Mouse (Mus musculus) E14TG2a.4 (cell line): ENCODE measurements at regions not wholly inside any gene's neighbourhood (a gene's known extent, or its start where the extent isn't known, plus 50 kb on each side); places are given as distances from the start of the nearest gene placed in this dataset.

Source experiments
- H3K27me3 ChIP-seq: 2 replicates; pipeline ENCODE4 v1.6.1; 2014; ENCODE audit warnings: low read length, control low read depth; ENCODE audit not compliant: insufficient read depth
- H3K36me3 ChIP-seq: 2 replicates; pipeline ENCODE4 v1.6.1; 2014; ENCODE audit warnings: low read length, control low read depth; ENCODE audit not compliant: insufficient read depth
- H3K4me1 ChIP-seq: replicated peaks from 2 replicates; pipeline ENCODE4 v1.6.1; 2014; ENCODE audit warnings: low read depth, low read length, control low read depth
- H3K4me3 ChIP-seq: replicated peaks from 2 replicates; pipeline ENCODE4 v1.5.1; 2014; ENCODE audit warnings: mild to moderate bottlenecking, low read length
- H3K9me3 ChIP-seq: 2 replicates; pipeline ENCODE4 v1.6.1; 2014; ENCODE audit warnings: low read length, control low read depth
- CTCF ChIP-seq: conservative IDR thresholded peaks from 2 replicates; pipeline ENCODE4 v1.5.1; 2014; ENCODE audit warnings: low read length
- NANOG ChIP-seq: IDR thresholded peaks from 2 replicates; pipeline ENCODE4 v1.6.1; 2014; ENCODE audit warnings: borderline replicate concordance, low read length, mixed read lengths
- POU5F1 ChIP-seq: IDR thresholded peaks from 2 replicates; pipeline ENCODE4 v1.6.1; 2014; ENCODE audit warnings: low read length, borderline replicate concordance

DNA sequence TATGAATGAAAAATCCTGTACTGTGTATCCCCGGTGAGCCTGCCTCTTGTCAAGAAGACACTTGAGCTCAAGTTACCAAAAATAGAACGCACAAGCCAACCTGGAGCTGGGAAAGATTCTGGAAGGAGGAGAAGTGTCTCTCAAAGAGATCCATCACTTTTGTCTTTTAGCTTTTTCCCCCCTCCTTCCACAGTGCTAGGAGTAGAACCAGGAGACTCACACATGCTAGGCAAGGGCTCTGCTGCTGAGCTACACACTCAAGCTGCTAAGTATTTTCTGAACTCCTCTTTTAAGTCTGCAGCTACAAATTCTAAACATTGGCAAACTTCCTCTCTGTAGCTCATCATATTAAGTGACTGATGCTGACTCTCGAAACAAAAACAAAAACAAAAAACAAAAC, 176.2 kb upstream of the Atp5g3 start:
- Histone ChIP-seq H3K9me3 (no peaks in the 10 kb centered on the region; the same call in 1 of the 2 replicates), H3K27me3 (no peaks in the 10 kb centered on the region), H3K4me3 (no peak overlapping the region), H3K4me1 (no peaks in the 10 kb centered on the region), H3K36me3 (no peaks in the 10 kb centered on the region)
- TF ChIP-seq NANOG (no peak), POU5F1 (no peak), CTCF (no peak)

- H3K27me3 ChIP-seq = no peaks in the 10 kb centered on the region
- TF ChIP-seq POU5F1 (no peak), CTCF (no peak), NANOG (no peak)
- H3K4me1 ChIP-seq = no peaks in the 10 kb centered on the region
- no peak overlapping the region for H3K4me3 ChIP-seq
- no peaks in the 10 kb centered on the region for H3K9me3 ChIP-seq
- H3K36me3 ChIP-seq = no peaks in the 10 kb centered on the region
These were observed 173.8 kb upstream of the Atp5g3 start for GRCm38 (mm10) chr2:74084971-74085370.

GRCm38 (mm10) chr2:74076774-74077173, 165.6 kb upstream of the Atp5g3 start:
- H3K4me3 ChIP-seq = no peak overlapping the region
- H3K9me3 ChIP-seq = no peaks in the 10 kb centered on the region
- H3K4me1 ChIP-seq = peaks cover 20% of the 10 kb centered on the region
- H3K36me3 ChIP-seq = no peaks in the 10 kb centered on the region
- H3K27me3 ChIP-seq = no peaks in the 10 kb centered on the region; the same call in 1 of the 2 replicates
- TF ChIP-seq NANOG = no peak
- TF ChIP-seq POU5F1 = no peak
- TF ChIP-seq CTCF = no peak

GRCm38 (mm10) chr2:74075566-74075965, 164.4 kb upstream of the Atp5g3 start:
- H3K27me3 ChIP-seq = no peaks in the 10 kb centered on the region; the same call in 1 of the 2 replicates
- TF ChIP-seq NANOG = no peak
- no peak for TF ChIP-seq POU5F1
- no peak for TF ChIP-seq CTCF
- H3K9me3 ChIP-seq = no peaks in the 10 kb centered on the region
- no peaks in the 10 kb centered on the region for H3K36me3 ChIP-seq
- peaks cover 20% of the 10 kb centered on the region for H3K4me1 ChIP-seq
- H3K4me3 ChIP-seq = no peak overlapping the region

- H3K4me1 ChIP-seq = peaks cover 20% of the 10 kb centered on the region
- H3K27me3 ChIP-seq = no peaks in the 10 kb centered on the region; the same call in 1 of the 2 replicates
These were observed 162.3 kb upstream of the Atp5g3 start for GRCm38 (mm10) chr2:74073396-74073795.

GRCm38 (mm10) chr2:74066652-74067051, 155.5 kb upstream of the Atp5g3 start:
- H3K4me3 ChIP-seq = no peak overlapping the region
- H3K27me3 ChIP-seq = peaks cover 4% of the 10 kb centered on the region; the same call in 1 of the 2 replicates
- peak; percentile 62 for TF ChIP-seq CTCF
- no peak for TF ChIP-seq NANOG
- no peak for TF ChIP-seq POU5F1
- H3K9me3 ChIP-seq = no peaks in the 10 kb centered on the region
- no peaks in the 10 kb centered on the region for H3K4me1 ChIP-seq
- H3K36me3 ChIP-seq = no peaks in the 10 kb centered on the region

More at GRCm38 (mm10) chr2:74073396-74073795, 162.3 kb upstream of the Atp5g3 start:
- no peaks in the 10 kb centered on the region for H3K9me3 ChIP-seq
- no peak overlapping the region for H3K4me3 ChIP-seq
- H3K36me3 ChIP-seq = no peaks in the 10 kb centered on the region
- TF ChIP-seq NANOG = peak; percentile 90
- no peak for TF ChIP-seq POU5F1

DNA sequence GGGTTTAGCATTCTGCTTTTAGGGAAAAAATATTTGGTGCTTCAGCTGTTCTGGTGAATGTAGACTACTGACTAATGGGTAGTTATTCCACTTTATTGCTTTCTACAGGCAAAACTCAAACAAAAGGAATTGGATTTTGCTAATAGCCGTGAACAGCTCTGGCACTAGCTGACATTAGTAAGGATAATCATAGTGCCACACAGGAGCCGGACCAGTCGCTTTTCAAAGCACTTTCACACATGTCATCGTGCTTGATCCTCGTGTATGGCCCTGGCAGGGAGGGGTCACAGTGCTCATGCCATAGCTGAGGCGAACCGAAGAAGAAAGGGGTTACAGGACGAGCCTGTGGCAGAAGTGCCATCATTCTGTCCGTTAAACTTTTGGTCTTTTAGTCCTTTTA, 153.2 kb upstream of the Atp5g3 start:
- Histone ChIP-seq H3K36me3 (no peaks in the 10 kb centered on the region), H3K9me3 (no peaks in the 10 kb centered on the region), H3K4me3 (no peak overlapping the region), H3K4me1 (no peaks in the 10 kb centered on the region), H3K27me3 (peaks cover 4% of the 10 kb centered on the region; the same call in 1 of the 2 replicates)
- TF ChIP-seq POU5F1 (no peak), CTCF (no peak), NANOG (no peak)

GRCm38 (mm10) chr2:74063777-74064176, 152.7 kb upstream of the Atp5g3 start:
- Histone ChIP-seq H3K4me3 (no peak overlapping the region), H3K27me3 (peaks cover 4% of the 10 kb centered on the region; the same call in 1 of the 2 replicates), H3K36me3 (no peaks in the 10 kb centered on the region), H3K9me3 (no peaks in the 10 kb centered on the region), H3K4me1 (no peaks in the 10 kb centered on the region)
- TF ChIP-seq POU5F1 (no peak), CTCF (no peak), NANOG (no peak)

GRCm38 (mm10) chr2:74063302-74063701, 152.2 kb upstream of the Atp5g3 start:
- peaks cover 4% of the 10 kb centered on the region; the same call in 1 of the 2 replicates for H3K27me3 ChIP-seq
- no peaks in the 10 kb centered on the region for H3K36me3 ChIP-seq
- no peaks in the 10 kb centered on the region for H3K9me3 ChIP-seq
- no peaks in the 10 kb centered on the region for H3K4me1 ChIP-seq
- no peak overlapping the region for H3K4me3 ChIP-seq
- TF ChIP-seq NANOG (no peak), POU5F1 (no peak), CTCF (no peak)
